Mouse (Mus musculus): ENCODE results near the gene Ankrd33.
A peak's percentile ranks its signal among the peaks of the same experiment; 100 is the strongest.

The Ankrd33 gene

GRCm38 (mm10) chr15:101115511-101116110 is at the start of gene Ankrd33:
Gene Ankrd33 (plus strand): TSS chr15:101115755.
- DNase-seq, result no peak

DNA sequence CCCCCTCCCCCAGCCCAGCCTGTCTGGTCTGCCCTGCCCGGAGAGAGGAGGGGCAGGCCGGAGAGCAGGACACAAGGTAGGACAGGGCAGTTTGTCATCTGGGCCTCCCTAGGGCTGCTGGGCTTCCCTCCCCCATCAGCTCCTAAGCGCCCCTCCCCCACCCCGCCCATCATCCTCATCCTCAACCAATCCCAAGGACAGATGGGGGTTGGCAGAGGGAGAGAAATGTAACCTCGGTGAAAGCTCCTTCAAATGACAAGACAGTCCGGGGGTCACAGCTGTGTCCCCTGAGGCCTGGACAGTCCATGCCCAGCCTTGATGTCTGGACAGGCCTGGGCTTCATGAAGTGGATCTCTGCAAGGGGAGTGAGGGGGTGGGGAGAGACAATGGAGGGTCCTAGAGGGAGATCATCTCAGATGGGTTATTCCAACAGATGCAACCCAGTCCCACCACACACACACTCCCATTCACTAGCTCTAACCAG is 49.1 kb upstream of the Ankrd33 start:
- DNase-seq, result no peak

DNA sequence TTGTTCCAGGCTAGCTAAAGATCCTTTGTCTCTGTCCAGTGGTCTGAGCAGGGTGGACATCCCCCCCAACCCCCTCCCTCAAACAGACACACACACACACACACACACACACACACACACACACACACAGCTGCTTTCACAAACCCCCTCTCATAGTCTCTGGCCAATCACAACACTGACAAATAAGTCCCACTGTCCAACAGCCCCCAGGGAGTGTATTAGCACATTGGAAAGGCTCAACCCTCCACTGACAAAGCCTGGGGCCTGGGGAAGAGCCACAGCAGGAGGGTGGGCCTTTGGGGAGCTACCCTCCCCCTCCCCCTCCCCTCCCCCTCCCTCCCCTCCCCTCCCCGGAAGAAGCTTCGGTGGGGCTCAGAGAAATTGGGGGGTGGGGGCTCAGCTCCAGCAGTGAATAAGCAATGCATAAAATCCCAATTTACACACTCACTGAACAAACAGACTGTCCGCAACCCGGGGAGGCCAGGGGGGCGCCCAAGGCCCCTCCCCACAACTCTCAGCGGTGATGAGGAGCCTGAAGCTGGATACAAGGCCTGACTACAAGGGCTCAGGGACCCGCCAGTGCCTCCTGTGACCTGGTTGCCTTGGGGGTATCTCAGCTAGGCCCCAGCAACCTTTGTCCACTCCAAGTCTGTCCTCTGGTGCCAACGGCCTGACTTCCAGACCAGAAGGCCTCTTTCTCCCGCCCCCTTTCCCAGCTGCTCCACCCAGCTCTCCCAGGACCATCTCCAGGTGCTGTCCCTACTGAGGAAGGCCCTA is 48.4 kb upstream of the Ankrd33 start:
- no peak for DNase-seq

DNA sequence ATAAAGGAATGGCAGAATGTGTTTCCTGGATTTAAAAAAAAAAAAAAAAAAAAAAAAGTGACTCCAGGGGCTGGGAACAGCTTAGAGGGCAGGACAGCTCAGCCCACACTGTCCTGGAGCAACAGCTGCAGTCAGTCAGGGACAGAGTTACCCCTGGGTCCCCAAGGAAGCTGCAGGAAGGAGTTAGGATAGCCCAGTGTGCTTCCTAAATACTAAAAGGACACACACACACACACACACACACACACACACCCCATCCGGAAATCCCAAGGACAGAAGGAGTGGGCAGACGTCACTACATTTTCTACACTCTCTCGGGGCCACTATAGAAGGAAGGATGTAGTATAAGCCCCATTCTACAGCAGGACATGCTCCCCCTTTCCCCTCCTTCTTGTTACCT is 47.5 kb upstream of the Ankrd33 start:
- DNase-seq, result no peak

- no peak for DNase-seq
Observed at GRCm38 (mm10) chr15:101068671-101069070, 46.9 kb upstream of the Ankrd33 start.

DNA sequence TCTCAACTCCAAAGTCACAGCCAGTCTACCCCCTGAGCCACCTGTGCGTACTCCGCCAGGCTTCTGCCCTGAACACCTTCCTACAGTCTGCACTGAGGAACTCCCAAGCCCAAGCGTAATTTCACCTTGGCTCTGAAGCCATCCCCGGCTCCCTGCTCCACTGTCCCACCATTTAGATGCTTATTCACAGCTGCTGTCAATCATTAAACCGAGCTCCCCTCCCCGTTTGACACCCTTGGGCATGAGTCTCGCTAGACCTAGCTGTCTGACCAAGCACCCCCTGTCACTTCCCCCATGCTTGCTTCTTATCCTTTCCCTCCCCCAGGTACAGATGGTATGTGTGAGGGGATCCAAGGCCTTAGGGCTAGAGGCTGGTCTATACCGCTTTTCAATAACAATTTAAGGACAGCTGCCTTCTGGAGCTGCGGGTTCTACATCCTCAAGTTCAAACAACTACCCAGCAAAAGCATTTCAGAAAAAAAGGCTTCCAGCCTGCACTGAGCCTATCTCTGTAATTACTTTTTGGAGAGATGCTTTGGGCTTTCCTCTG is 45.8 kb upstream of the Ankrd33 start:
- no peak for DNase-seq

DNA sequence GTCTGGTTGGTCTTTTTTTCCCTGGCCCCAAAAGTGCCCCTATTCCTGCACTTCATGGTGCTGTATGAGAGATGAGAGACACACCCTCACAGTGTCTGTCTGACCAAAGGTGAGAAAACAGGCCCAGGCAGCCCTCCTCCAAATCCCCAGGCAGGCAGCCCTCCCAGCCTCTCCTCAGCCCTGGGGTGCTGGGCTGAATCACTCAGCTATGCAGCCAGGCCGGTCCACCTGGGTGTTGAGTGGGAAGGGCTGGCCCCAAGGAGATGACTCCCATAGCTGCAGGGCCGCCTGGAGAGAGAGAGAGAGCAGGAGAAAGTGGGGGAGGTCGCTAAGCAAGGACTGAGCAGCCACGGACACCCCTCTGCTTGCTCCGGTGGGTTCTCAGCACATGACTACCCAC is 44.8 kb upstream of the Ankrd33 start:
- no peak for DNase-seq

DNA sequence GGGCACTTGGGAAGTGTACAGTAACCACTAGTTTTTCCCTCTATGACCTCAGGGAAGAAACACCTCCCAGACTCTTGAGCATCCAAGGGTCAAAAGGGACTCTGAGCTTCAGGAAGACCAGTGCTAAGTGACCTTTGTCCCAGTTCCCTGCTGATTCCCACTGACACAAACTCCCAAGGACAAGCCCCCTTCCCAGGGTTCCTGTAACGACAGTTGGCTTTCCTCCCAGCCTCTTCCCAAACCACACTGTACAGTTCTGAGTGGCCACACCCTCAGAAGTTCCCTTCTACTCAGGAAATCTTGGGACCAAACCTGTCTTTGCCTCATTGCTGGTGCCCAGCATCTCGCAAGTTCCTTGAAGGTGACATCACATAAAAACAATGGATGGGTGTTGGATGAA is 42.8 kb upstream of the Ankrd33 start:
- DNase-seq, result no peak

DNA sequence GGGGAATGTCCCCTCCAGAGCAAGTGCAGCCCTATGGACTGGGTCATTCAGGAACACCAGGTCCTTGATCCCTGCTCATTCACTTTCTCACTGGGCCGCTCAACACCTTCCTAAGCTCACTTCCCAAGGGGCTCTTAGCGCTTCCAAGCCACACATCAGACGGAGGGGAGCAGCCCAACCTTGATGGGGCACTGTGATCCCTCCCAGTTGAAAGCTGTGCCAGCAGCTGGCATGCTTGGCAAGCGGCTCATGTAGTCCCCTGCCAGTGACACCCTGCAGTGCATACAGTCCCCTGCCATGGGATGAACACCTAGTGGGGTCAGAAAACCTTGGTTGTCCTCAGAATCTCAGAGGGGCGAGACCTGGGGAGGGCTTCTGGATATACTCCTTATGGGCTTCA is 41.5 kb upstream of the Ankrd33 start:
- no peak for DNase-seq

GRCm38 (mm10) chr15:101075150-101075549 is 40.4 kb upstream of the Ankrd33 start:
- no peak for DNase-seq

DNA sequence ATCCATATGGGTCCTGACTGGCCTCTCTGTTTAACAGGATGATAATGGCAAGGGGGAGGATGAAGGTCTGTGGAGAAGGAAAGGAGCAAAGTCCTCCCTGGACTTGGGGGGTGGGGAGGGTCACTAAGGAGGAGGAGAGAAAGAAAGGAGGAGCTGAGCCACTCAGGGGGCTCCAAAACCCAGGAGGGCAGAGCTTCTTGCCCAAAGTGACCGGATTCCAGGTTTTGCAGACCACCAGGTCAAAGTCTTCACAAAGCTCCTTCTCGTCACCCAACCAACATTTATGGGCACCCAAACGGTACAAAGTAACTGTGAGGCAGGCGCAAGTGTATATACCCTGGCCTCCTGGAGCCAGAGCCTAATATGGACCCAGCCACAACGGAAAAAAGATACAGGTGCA is 39.9 kb upstream of the Ankrd33 start:
- DNase-seq, result no peak

GRCm38 (mm10) chr15:101076071-101077000 is 39.2 kb upstream of the Ankrd33 start:
- DNase-seq, result no peak

DNA sequence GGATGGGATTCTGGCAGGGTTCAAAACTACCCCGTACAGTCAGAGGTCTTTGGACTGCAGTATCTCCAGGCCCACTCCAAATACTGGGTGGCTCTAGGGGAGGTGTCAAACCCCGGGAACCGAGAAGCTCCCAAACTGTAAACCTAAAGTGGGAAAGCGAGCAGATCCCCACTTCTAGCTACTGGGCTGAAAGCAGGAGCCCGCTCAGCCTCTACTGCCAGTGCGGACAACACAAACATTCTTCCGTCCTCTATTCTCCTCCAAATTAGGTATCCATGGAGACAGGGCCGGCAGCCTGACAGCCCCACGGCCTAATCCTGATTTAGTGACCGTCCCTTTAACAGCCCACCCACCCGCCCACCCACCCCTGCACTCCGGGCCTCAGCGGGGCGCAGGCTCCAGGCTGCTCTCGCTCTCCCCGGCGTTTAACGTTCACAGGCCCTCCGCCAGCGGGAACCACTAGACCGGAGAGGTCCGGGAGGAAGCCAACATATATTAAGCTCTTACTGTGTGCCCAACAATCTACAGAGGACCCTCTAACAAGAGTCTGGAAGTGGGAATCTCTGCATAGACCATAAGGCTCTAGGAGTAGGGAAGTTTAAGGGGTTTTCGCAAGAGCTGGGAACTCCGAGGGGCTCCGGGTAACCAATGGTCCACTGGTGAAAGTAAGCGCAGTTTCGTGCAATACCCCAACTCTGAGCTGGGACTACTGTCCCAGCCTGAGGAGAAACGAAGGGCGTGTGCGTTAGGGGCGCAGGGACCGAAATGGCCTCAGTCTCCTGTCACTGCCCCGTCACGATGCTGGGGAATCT is 38.3 kb upstream of the Ankrd33 start:
- no peak for DNase-seq

DNA sequence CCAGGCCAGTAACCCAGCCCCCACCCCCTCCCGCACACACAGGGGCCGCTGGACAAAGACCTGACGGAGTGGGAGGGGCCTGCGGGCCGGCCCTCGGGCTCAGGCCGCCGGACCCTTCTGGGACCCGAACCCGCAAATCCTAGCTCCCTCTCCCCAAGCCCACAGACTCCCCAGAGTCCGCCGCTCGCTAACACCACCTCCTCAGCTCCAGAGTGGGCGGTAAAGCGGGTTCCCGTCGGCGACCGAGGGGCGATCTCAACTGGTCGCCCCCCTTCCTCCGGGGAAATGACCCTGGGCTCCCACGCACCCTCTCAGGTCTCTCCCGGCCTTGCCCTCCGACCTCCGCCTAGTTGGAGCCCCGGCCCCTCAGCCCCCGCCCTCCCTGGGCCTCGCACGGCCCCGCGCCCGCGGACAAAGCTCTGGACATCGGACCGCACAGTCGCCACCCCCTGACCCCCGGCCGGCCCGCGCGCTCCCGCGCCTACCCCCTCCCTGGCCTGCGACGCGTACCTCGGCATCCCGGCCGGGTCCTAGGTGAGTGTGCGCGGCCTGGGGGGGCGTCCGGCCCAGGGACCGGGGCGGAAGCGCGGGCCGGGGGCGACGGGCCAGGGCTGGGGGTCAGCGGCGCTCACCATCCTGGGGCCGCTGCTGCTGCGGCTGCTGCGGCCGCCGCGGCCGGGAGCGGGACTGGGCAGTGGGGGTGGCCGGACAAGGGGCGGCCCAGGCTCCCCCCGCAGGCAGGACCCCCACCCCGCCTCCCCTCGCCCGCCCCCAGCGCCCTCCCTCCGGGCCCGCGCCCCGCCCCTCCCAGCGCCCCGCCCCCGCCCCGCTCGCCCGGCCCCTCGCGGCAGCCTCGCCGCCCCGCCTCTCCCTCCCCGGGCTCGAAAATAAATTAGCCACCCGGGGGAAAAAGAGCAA is 37.5 kb upstream of the Ankrd33 start, which contains the start of gene Fignl2:
TSS of gene Fignl2 (minus strand) at position 755 of the 918 bp plus-strand sequence.
- DNase-seq, result no peak

- peak in 1 of 2 experiments; percentile 8 for DNase-seq
Observed at GRCm38 (mm10) chr15:101078731-101079156, 36.8 kb upstream of the Ankrd33 start.

- no peak for DNase-seq
Observed at GRCm38 (mm10) chr15:101080031-101080520, 35.5 kb upstream of the Ankrd33 start.

- DNase-seq, result no peak
Observed at GRCm38 (mm10) chr15:101081035-101081548, 34.5 kb upstream of the Ankrd33 start.

GRCm38 (mm10) chr15:101082236-101082635 is 33.3 kb upstream of the Ankrd33 start:
- DNase-seq, result no peak

DNA sequence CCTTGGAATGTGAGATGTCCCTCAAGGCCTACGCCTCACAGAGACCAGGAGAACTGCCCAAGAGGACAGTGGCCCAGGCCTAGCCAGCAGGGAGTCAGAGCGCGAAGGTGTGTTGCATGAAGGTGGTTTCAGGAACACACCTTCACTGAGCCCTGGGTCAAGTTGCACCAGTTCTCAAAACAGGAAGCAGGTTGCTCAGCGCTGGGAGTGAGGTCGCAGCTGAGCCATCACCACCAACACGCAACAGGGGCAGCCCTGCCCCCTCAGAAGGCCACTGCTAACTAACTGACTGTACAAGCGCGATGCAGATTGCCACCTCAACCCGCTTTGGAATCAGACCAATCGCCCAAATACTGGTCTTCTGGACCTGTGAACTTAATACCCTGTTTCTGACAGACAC is 31.1 kb upstream of the Ankrd33 start:
- DNase-seq, result no peak

DNA sequence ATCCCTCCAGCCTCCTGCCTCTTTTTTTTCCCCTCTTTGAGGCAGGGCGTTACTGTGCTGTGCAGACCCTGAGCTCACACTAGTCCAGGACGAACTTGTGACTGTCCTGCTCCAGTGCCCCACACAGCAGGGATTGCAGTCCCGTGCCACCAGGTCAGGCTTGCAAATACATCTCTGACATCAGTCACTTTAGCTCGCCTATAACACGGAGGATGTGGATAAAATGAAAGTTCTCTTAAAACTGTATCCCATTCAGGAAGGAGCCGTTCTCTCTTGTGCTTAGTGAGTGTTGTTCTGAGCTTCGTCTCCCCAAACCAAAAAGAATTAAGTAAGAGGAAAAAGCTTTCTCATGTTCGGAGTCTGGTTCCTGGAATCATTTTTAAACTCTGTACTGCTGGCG is 29.1 kb upstream of the Ankrd33 start:
- DNase-seq, result no peak
